ENCODE assay signal across 28 mouse cellular contexts in genomic region chr12:56508413-56508812, GRCm38 (mm10). TPM values are rescaled to one million over a fixed set of nuclear protein-coding genes. Genes with fewer than 3 reads are reported as not detected.
"Had no signal": no experiment of that assay in that cellular context is flagged by ENCODE, and none has a peak within 500 bp of the region (broad histone marks: within the 10 kb centered on the region; RNA-seq: fewer than 3 reads in every experiment).

No protein-coding gene starts in this region.

- H3K4me2 ChIP-seq: heart, embryonic 12.5 days; hindbrain, embryonic 12.5 days; hindbrain, embryonic 14.5 days; intestine, embryonic 15.5 days; limb, embryonic 12.5 days; liver, embryonic 11.5 days had no signal

- H3K9ac ChIP-seq: heart, embryonic 12.5 days; hindbrain, embryonic 12.5 days; hindbrain, embryonic 14.5 days; intestine, embryonic 15.5 days; limb, embryonic 12.5 days had no signal

- ATAC-seq: hindbrain, embryonic 16.5 days; inflammation-experienced regulatory T-cells, adult 6 months; intestine, embryonic 15.5 days; intestine, postnatal 0 days had no signal

- H3K4me3 ChIP-seq: heart, adult 2 months; heart, embryonic 10.5 days; heart, embryonic 12.5 days; hindbrain, embryonic 10.5 days; hindbrain, embryonic 12.5 days; intestine, embryonic 15.5 days; layer of hippocampus, adult 2 months; left cerebral cortex, adult 2 months; limb, embryonic 10.5 days; limb, embryonic 12.5 days had no signal

- H3K27ac ChIP-seq: heart, adult 2 months; heart, embryonic 10.5 days; hindbrain, embryonic 10.5 days; hindbrain, embryonic 12.5 days; hindbrain, embryonic 14.5 days; intestine, embryonic 15.5 days; layer of hippocampus, adult 2 months; left cerebral cortex, adult 2 months; limb, embryonic 10.5 days; limb, embryonic 12.5 days had no signal

- DNase-seq: gastrocnemius, postnatal 14 days; gastrocnemius, postnatal 36 days; heart, adult 11 months; heart, adult 2 months; heart, postnatal 10 days; heart, postnatal 4 days; kidney, adult 18-20 months; kidney, adult 8-10 months; kidney, postnatal 10 days; kidney, postnatal 25 days; kidney, postnatal 4 days; liver had no signal

- H3K9me3 ChIP-seq: heart, embryonic 10.5 days; heart, embryonic 12.5 days; hindbrain, embryonic 10.5 days; hindbrain, embryonic 12.5 days; intestine, embryonic 15.5 days; limb, embryonic 10.5 days; limb, embryonic 12.5 days had no signal

- H3K36me3 ChIP-seq: heart, embryonic 10.5 days; heart, embryonic 12.5 days; hindbrain, embryonic 10.5 days; hindbrain, embryonic 12.5 days; intestine, embryonic 15.5 days; limb, embryonic 10.5 days; limb, embryonic 12.5 days had no signal

- H3K4me1 ChIP-seq: heart, embryonic 10.5 days; heart, embryonic 12.5 days; hindbrain, embryonic 10.5 days; hindbrain, embryonic 12.5 days; intestine, embryonic 15.5 days; limb, embryonic 10.5 days; limb, embryonic 12.5 days had no signal

RNA-seq across cellular contexts. Expression of gene Nkx2-1, which starts 28.3 kb away (rescaled TPM):
- polyA plus RNA-seq: gonadal fat pad, adult 2 months; hindbrain, embryonic 14.5 days; hindbrain, embryonic 16.5 days; inflammation-experienced regulatory T-cells, adult 6 months; intestine, embryonic 15.5 days; intestine, postnatal 0 days; kidney, embryonic 14.5 days; limb, embryonic 10.5 days; limb, embryonic 12.5 days; liver, embryonic 11.5 days had no signal
